Mouse (Mus musculus): ENCODE measurements at regions not wholly inside any gene's neighbourhood (a gene's known extent, or its start where the extent isn't known, plus 50 kb on each side); places are given as distances from the start of the nearest gene placed in this dataset.

- Histone ChIP-seq H3K4me3 (no peak overlapping the region), H3K27me3 (replicated peaks) (no peaks in the 10 kb centered on the region), H3K36me3 (replicated peaks) (no peaks in the 10 kb centered on the region), H3K9me3 (no peaks in the 10 kb centered on the region), H3K4me1 (no peaks in the 10 kb centered on the region), H3K4me2 (no peak overlapping the region), H3K27ac (no peak overlapping the region), H3K9ac (no peak overlapping the region)
- WGBS = 90% methylated on average over 6 of the region's 6 CpGs
- ATAC-seq (replicated peaks) = no peak
Observed at GRCm38 (mm10) chr3:36332016-36332415, 109.9 kb upstream of the Qrfpr start.

GRCm38 (mm10) chr3:36330656-36331055, 108.5 kb upstream of the Qrfpr start:
- Histone ChIP-seq H3K4me3 (no peak overlapping the region), H3K9me3 (no peaks in the 10 kb centered on the region), H3K4me2 (no peak overlapping the region), H3K27me3 (replicated peaks) (no peaks in the 10 kb centered on the region), H3K9ac (no peak overlapping the region), H3K36me3 (replicated peaks) (no peaks in the 10 kb centered on the region), H3K27ac (no peak overlapping the region), H3K4me1 (no peaks in the 10 kb centered on the region)
- ATAC-seq (replicated peaks) = no peak
- WGBS = 22% methylated on average over 9 of the region's 9 CpGs

DNA sequence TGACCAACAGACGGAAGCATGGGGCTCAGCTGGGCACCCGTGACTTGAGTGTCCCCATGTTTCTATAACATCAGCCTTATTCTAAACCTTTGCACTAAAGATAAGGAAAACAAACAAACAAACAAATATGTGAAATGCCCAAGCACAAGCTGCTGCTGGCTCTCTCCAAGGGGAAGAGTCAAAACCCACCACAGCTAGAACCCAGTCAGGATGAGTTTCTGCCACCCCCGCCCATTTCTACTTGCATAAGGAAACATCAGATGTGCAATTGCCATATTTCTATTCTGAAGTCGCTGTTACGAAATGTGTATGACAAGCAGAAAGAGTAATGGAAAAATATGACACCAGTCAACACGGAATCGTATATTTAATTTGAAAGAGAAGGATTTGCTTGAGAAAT, 107.5 kb upstream of the Qrfpr start:
- no peaks in the 10 kb centered on the region for H3K4me1 ChIP-seq
- no peaks in the 10 kb centered on the region for H3K36me3 ChIP-seq (replicated peaks)
- H3K27me3 ChIP-seq (replicated peaks) = no peaks in the 10 kb centered on the region
- 88% methylated on average over 7 of the region's 7 CpGs for WGBS
- ATAC-seq (replicated peaks) = no peak
- no peaks in the 10 kb centered on the region for H3K9me3 ChIP-seq
- H3K9ac ChIP-seq = no peak overlapping the region
- H3K4me3 ChIP-seq = no peak overlapping the region
- H3K27ac ChIP-seq = no peak overlapping the region
- no peak overlapping the region for H3K4me2 ChIP-seq

DNA sequence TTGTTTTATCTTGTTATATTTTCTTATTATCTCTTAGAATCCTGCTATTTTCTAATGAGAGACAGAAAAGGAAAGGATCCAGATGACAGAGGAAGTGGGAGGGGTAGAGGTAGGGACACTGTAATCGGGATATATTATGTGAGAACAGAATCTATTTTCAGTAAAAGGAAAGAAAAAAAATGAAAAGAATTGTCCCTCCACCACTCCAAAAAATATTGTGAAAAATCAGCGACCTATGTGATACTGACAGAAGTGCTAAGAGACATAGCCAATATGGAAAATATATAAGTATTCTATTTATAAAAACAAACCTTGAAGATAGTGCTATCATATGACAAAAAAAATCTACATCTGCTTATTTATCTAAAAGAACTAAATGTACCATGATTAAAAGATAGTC, 106.8 kb upstream of the Qrfpr start:
- Histone ChIP-seq H3K9ac (no peak overlapping the region), H3K4me2 (no peak overlapping the region), H3K9me3 (no peaks in the 10 kb centered on the region), H3K27me3 (replicated peaks) (no peaks in the 10 kb centered on the region), H3K27ac (no peak overlapping the region), H3K36me3 (replicated peaks) (no peaks in the 10 kb centered on the region), H3K4me3 (no peak overlapping the region), H3K4me1 (no peaks in the 10 kb centered on the region)
- WGBS = 85% methylated on average over 2 of the region's 2 CpGs
- ATAC-seq (replicated peaks) = no peak

GRCm38 (mm10) chr3:36318635-36319034, 96.5 kb upstream of the Qrfpr start:
- no peak overlapping the region for H3K4me3 ChIP-seq
- no peaks in the 10 kb centered on the region for H3K27me3 ChIP-seq (replicated peaks)
- no peak for ATAC-seq (replicated peaks)

DNA sequence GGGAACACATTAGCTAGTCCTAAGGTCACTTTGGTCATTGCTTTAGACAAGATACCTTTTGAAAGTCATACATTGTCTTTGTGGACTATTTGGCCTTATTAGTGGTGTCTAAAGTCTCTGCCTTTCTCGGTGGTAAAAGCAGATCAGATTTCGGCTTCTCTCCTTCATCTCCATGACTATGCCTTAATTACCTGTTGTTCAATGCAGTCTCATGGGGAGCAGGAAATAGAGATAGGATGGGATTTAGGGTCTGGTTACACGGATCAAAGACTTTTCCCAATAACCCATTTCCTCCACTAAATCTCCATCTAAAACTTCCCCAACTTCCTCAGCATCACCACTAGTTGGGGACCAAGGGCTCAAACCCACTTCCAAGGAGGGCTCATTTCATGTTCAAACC, 89.2 kb upstream of the Qrfpr start:
- Histone ChIP-seq H3K36me3 (replicated peaks) (no peaks in the 10 kb centered on the region), H3K27me3 (replicated peaks) (no peaks in the 10 kb centered on the region), H3K9me3 (no peaks in the 10 kb centered on the region), H3K9ac (no peak overlapping the region), H3K4me1 (peaks cover 6% of the 10 kb centered on the region), H3K27ac (no peak overlapping the region), H3K4me2 (peak overlapping the region; percentile 38; the same call in 1 of the 2 replicates), H3K4me3 (no peak overlapping the region)
- no peak for ATAC-seq (replicated peaks)
- WGBS = 7% methylated on average over 3 of the region's 3 CpGs

More at GRCm38 (mm10) chr3:36318635-36319034, 96.5 kb upstream of the Qrfpr start:
- Histone ChIP-seq H3K4me1 (no peaks in the 10 kb centered on the region), H3K4me2 (no peak overlapping the region), H3K9me3 (no peaks in the 10 kb centered on the region), H3K27ac (no peak overlapping the region), H3K9ac (no peak overlapping the region), H3K36me3 (replicated peaks) (no peaks in the 10 kb centered on the region)

DNA sequence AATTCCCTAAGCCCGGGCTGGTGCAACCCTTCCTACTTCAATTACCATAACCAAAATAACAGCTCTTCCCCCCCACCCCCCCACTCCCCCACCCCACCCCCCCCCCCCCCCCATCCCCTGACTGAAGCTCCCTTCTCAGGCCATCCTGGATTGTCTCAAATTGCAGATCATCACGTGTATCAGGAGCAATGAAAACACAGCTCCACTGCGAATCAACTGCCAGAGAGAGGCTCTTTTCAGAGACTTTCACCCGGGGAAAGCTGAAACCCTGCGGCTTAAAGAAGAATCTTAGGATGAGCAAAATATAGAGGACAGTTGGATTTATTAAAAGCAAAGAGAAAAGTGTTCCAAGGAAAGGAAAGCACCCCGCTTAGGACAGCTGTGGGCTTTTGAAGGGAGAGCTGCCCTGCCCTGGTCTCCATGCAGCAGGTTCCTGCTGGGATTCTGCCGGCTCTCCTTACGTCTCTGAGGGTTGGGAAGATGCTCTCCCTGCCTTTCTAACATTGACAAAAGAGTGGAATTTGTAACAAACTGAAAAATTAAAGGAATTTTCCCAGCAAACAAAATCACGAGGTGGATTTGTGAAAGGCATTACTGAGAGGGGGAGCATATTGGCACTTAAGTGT, 88.6 kb upstream of the Qrfpr start:
- Histone ChIP-seq H3K4me1 (peaks cover 6% of the 10 kb centered on the region), H3K36me3 (replicated peaks) (no peaks in the 10 kb centered on the region), H3K27ac (no peak overlapping the region), H3K4me3 (0 out of 2 replicates have a peak overlapping the region, but pooled peaks have one; percentile 9), H3K9ac (no peak overlapping the region), H3K4me2 (peak overlapping the region; percentile 38), H3K27me3 (replicated peaks) (no peaks in the 10 kb centered on the region), H3K9me3 (no peaks in the 10 kb centered on the region)
- ATAC-seq (replicated peaks) = peak; percentile 69
- under 1% methylated on average over 9 of the region's 9 CpGs for WGBS

GRCm38 (mm10) chr3:36296792-36297191, 74.7 kb upstream of the Qrfpr start:
- ATAC-seq (replicated peaks) = peak; percentile 53
- Histone ChIP-seq H3K27ac (no peak overlapping the region), H3K4me2 (no peak overlapping the region), H3K27me3 (replicated peaks) (no peaks in the 10 kb centered on the region), H3K36me3 (replicated peaks) (no peaks in the 10 kb centered on the region), H3K9me3 (no peaks in the 10 kb centered on the region), H3K4me1 (no peaks in the 10 kb centered on the region), H3K9ac (no peak overlapping the region), H3K4me3 (no peak overlapping the region)
- WGBS = 63% methylated on average over 3 of the region's 3 CpGs

GRCm38 (mm10) chr3:36291971-36292370, 69.9 kb upstream of the Qrfpr start:
- Histone ChIP-seq H3K27me3 (replicated peaks) (no peaks in the 10 kb centered on the region), H3K4me1 (no peaks in the 10 kb centered on the region), H3K4me2 (no peak overlapping the region), H3K36me3 (replicated peaks) (no peaks in the 10 kb centered on the region), H3K27ac (no peak overlapping the region), H3K9me3 (no peaks in the 10 kb centered on the region), H3K4me3 (no peak overlapping the region), H3K9ac (no peak overlapping the region)
- no peak for ATAC-seq (replicated peaks)
- 92% methylated on average over 4 of the region's 4 CpGs for WGBS

GRCm38 (mm10) chr3:36284066-36284465, 62.0 kb upstream of the Qrfpr start:
- no peak overlapping the region for H3K27ac ChIP-seq
- no peak overlapping the region for H3K4me3 ChIP-seq
- H3K9me3 ChIP-seq = no peaks in the 10 kb centered on the region
- H3K9ac ChIP-seq = no peak overlapping the region
- no peak overlapping the region for H3K4me2 ChIP-seq
- H3K4me1 ChIP-seq = no peaks in the 10 kb centered on the region
- no peaks in the 10 kb centered on the region for H3K36me3 ChIP-seq (replicated peaks)
- no peak for ATAC-seq (replicated peaks)
- H3K27me3 ChIP-seq (replicated peaks) = no peaks in the 10 kb centered on the region
- 84% methylated on average over 5 of the region's 5 CpGs for WGBS

GRCm38 (mm10) chr3:36275502-36275901, 53.4 kb upstream of the Qrfpr start:
- WGBS = 91% methylated on average over 1 of the region's 1 CpGs
- no peaks in the 10 kb centered on the region for H3K9me3 ChIP-seq
- no peak for ATAC-seq (replicated peaks)

More at GRCm38 (mm10) chr3:36275502-36275901, 53.4 kb upstream of the Qrfpr start:
- Histone ChIP-seq H3K9ac (no peak overlapping the region), H3K27ac (no peak overlapping the region), H3K4me2 (no peak overlapping the region), H3K4me3 (no peak overlapping the region), H3K27me3 (replicated peaks) (no peaks in the 10 kb centered on the region), H3K4me1 (no peaks in the 10 kb centered on the region), H3K36me3 (replicated peaks) (no peaks in the 10 kb centered on the region)
